ENCODE assay signal across 16 mouse cellular contexts in genomic region chr2:21632136-21632535, GRCm38 (mm10).
A peak's percentile ranks its signal among the peaks of the same experiment; 100 is the strongest.
DNase-seq lines count a peak whose midpoint lies in the region; ATAC-seq lines count a peak whose summit lies in the region.
"Had no signal": no experiment of that assay in that cellular context is flagged by ENCODE, and none has a peak within 500 bp of the region (broad histone marks: within the 10 kb centered on the region; RNA-seq: fewer than 3 reads in every experiment).

No protein-coding gene starts in this region.

- DNase-seq in brain, adult 2 months (ENCODE audit: low read depth, low spot score): peak; percentile 79
- peak; percentile 50 to 63 for DNase-seq in cerebellum, adult 18-20 months
- DNase-seq in cerebellum, adult 9-11 months: peak; percentile 68
- peak; percentile 38 to 50 for DNase-seq in cerebellum, postnatal 36 days
- no peak for DNase-seq in urinary bladder, adult 2 months (ENCODE audit: low spot score)
- DNase-seq in layer of hippocampus, postnatal 36 days: no peak
- DNase-seq: adrenal gland, postnatal 14 days; gastrocnemius, postnatal 36 days; heart, adult 11 months; heart, postnatal 36 days; kidney, adult 11 months had no signal

- no peak for ATAC-seq in inflammation-experienced regulatory T-cells, adult 6 months
- ATAC-seq: activated CD4-positive, CD25-positive, alpha-beta regulatory T cell, adult 4 months; forebrain, embryonic 15.5 days; hindbrain, embryonic 16.5 days; Patski had no signal

Comparison
In these comparisons a context has a peak if more than half of its experiments do, and no peak if none do; other contexts are left out.
1. DNase-seq: peak in brain, adult 2 months (single experiment), cerebellum, adult 18-20 months (2 of 2), cerebellum, adult 9-11 months (single experiment) and cerebellum, postnatal 36 days (2 of 2); none in urinary bladder, adult 2 months (single experiment) and layer of hippocampus, postnatal 36 days (0 of 2).